Mouse (Mus musculus) frontal cortex, postnatal 25 days (tissue): Measurements from ENCODE around the gene Rfc1.

ENCODE experiments used
- DNase-seq, 2 experiments: peaks; one replicate each; pipeline ENCODE4 v3.0.0; 2022; ENCODE audit warnings: low spot score in 2 of 2

The Rfc1 gene

GRCm38 (mm10) chr5:65335298-65336074 lies at the start of gene Rfc1:
Gene Rfc1, minus strand, starts transcription at chr5:65335670.
- DNase-seq = peak; percentile 71 to 86

GRCm38 (mm10) chr5:65374746-65375145 lies 39.3 kb upstream of the Rfc1 start:
- no peak for DNase-seq

- DNase-seq = no peak
Observed at GRCm38 (mm10) chr5:65371551-65371950, 36.1 kb upstream of the Rfc1 start.

GRCm38 (mm10) chr5:65367837-65368236 lies 32.4 kb upstream of the Rfc1 start:
- no peak for DNase-seq

- DNase-seq = no peak
Observed at GRCm38 (mm10) chr5:65357771-65358170, 22.3 kb upstream of the Rfc1 start.

GRCm38 (mm10) chr5:65356851-65357250 lies 21.4 kb upstream of the Rfc1 start:
- no peak for DNase-seq

- no peak for DNase-seq
Observed at GRCm38 (mm10) chr5:65354985-65355384, 19.5 kb upstream of the Rfc1 start.

- DNase-seq = no peak
Observed at GRCm38 (mm10) chr5:65354097-65354496, 18.6 kb upstream of the Rfc1 start.

GRCm38 (mm10) chr5:65350508-65350907 lies 15.0 kb upstream of the Rfc1 start:
- DNase-seq = no peak

- no peak for DNase-seq
Observed at GRCm38 (mm10) chr5:65348168-65348567, 12.7 kb upstream of the Rfc1 start, which contains the start of gene Klb. Gene Klb, plus strand, starts transcription at chr5:65348314.

- no peak for DNase-seq
Observed at GRCm38 (mm10) chr5:65340167-65340566, 4.7 kb upstream of the Rfc1 start.

GRCm38 (mm10) chr5:65338394-65338793 lies 2.9 kb upstream of the Rfc1 start:
- DNase-seq = no peak

GRCm38 (mm10) chr5:65336075-65336355 lies 545 bp upstream of the Rfc1 start:
- no peak for DNase-seq

- no peak for DNase-seq
Observed at GRCm38 (mm10) chr5:65334788-65335187, 682 bp downstream of the Rfc1 start.

- no peak for DNase-seq
Observed at GRCm38 (mm10) chr5:65329971-65330370, 5.5 kb downstream of the Rfc1 start.

- DNase-seq = no peak
Observed at GRCm38 (mm10) chr5:65326212-65326611, 9.3 kb downstream of the Rfc1 start.

- no peak for DNase-seq
Observed at GRCm38 (mm10) chr5:65324758-65325355, 10.6 kb downstream of the Rfc1 start.

- no peak for DNase-seq
Observed at GRCm38 (mm10) chr5:65324271-65324670, 11.2 kb downstream of the Rfc1 start.

- DNase-seq = no peak
Observed at GRCm38 (mm10) chr5:65322165-65322564, 13.3 kb downstream of the Rfc1 start.

GRCm38 (mm10) chr5:65319176-65319575 lies 16.3 kb downstream of the Rfc1 start:
- DNase-seq = no peak

- DNase-seq = no peak
Observed at GRCm38 (mm10) chr5:65308866-65309265, 26.6 kb downstream of the Rfc1 start.

GRCm38 (mm10) chr5:65308208-65308607 lies 27.3 kb downstream of the Rfc1 start:
- DNase-seq = no peak

GRCm38 (mm10) chr5:65305516-65305915 lies 30.0 kb downstream of the Rfc1 start:
- no peak for DNase-seq

GRCm38 (mm10) chr5:65300121-65300520 lies 35.3 kb downstream of the Rfc1 start:
- no peak for DNase-seq
